Mouse (Mus musculus) heart, embryonic 16.5 days (tissue): Measurements from ENCODE around the gene Krtap6-1. TPM values are rescaled to one million over a fixed set of nuclear protein-coding genes. Genes with fewer than 3 reads are reported as not detected.
"Not testable (repeated sequence)": the region's sequence is repeated elsewhere in the genome, so short reads cannot be mapped to it uniquely, and the experiment has no call there.

ENCODE experiments used
- ATAC-seq: fragments of 200-750 bp; cut with Nextera tagmentation; replicated peaks from 2 replicates; pipeline ENCODE4 v1.8.0; 2017; ENCODE audit warnings: moderate number of reproducible peaks; ENCODE audit not compliant: insufficient read depth, low FRiP score; ENCODE audit errors: extremely low read depth
- H3K27ac ChIP-seq: fragments of 300-500 bp; sonication (generic); 2 replicates; pipeline ENCODE4 v1.5.1; 2014; ENCODE audit warnings: mild to moderate bottlenecking, low read length, control low read depth, moderate library complexity
- H3K27me3 ChIP-seq: fragments of 300-500 bp; sonication (generic); 2 replicates; pipeline ENCODE4 v1.6.1; 2014; ENCODE audit warnings: low read length, mixed read lengths; ENCODE audit not compliant: control insufficient read depth, insufficient read depth
- H3K36me3 ChIP-seq: fragments of 300-500 bp; sonication (generic); 2 replicates; pipeline ENCODE4 v1.6.1; 2014; ENCODE audit not compliant: control insufficient read depth, insufficient read depth
- H3K4me1 ChIP-seq: fragments of 300-500 bp; sonication (generic); 2 replicates; pipeline ENCODE4 v1.6.1; 2014; ENCODE audit warnings: low read length, mixed read lengths; ENCODE audit not compliant: control insufficient read depth, insufficient read depth
- H3K4me2 ChIP-seq: fragments of 300-500 bp; sonication (generic); 2 replicates; pipeline ENCODE4 v1.6.1; 2014; ENCODE audit warnings: low read depth, mild to moderate bottlenecking, control low read depth, low read length
- H3K4me3 ChIP-seq: fragments of 300-500 bp; sonication (generic); 2 replicates; pipeline ENCODE4 v1.5.1; 2014; ENCODE audit warnings: mild to moderate bottlenecking, control low read depth, low read length
- H3K9ac ChIP-seq: fragments of 300-500 bp; sonication (generic); 2 replicates; pipeline ENCODE4 v1.6.1; 2014; ENCODE audit warnings: low read length, control low read depth
- H3K9me3 ChIP-seq: fragments of 300-500 bp; sonication (generic); replicated peaks from 2 replicates; pipeline ENCODE4 v1.6.1; 2016; ENCODE audit warnings: low read length; ENCODE audit not compliant: control insufficient read depth
- WGBS: fragments of 180-500 bp; shearing (Covaris S2); extraction: QIAGEN DNeasy Blood & Tissue Kit; methylation state at CpG from one replicate; pipeline ENCODE4 v1.1.7; 2014; 5-methylcytosine and 5-hydroxymethylcytosine counted together
- polyA plus RNA-seq: library from polyadenylated mRNA; unstranded; fragments of >200 nt; fragmentation: Nextera tagmentation; extraction: Ambion mirVana; gene quantifications from 2 replicates; pipeline ENCODE4 v1.2.1, GENCODE M21; 2015

The Krtap6-1 gene
- not detected in 2 replicates for polyA plus RNA-seq

GRCm38 (mm10) chr16:89031399-89031798 is at the start of gene Krtap6-1:
Krtap6-1 (plus strand) TSS chr16:89031699.
- H3K4me1 ChIP-seq, H3K36me3 ChIP-seq, H3K27me3 ChIP-seq, H3K4me2 ChIP-seq, H3K9ac ChIP-seq, ATAC-seq, H3K4me3 ChIP-seq, H3K9me3 ChIP-seq, H3K27ac ChIP-seq: not testable (repeated sequence)
- WGBS: 81% methylated on average over 3 of the region's 3 CpGs

- H3K36me3 ChIP-seq: no peaks in the 10 kb centered on the region
- WGBS: 75% methylated on average over 5 of the region's 5 CpGs
- H3K27me3 ChIP-seq: no peaks in the 10 kb centered on the region
- no peaks in the 10 kb centered on the region for H3K4me1 ChIP-seq
- no peak for ATAC-seq
- H3K4me2 ChIP-seq: no peak within 1 kb of the TSS
- no peak within 1 kb of the TSS for H3K9ac ChIP-seq
- no peak within 1 kb of the TSS for H3K4me3 ChIP-seq
- H3K9me3 ChIP-seq: peaks cover 2% of the 10 kb centered on the region; the same call in 1 of the 2 replicates
- H3K27ac ChIP-seq: no peak within 1 kb of the TSS
These were observed 20.8 kb upstream of the Krtap6-1 start, which contains the start of gene Krtap22-2 for GRCm38 (mm10) chr16:89010659-89011058. Krtap22-2 (minus strand) TSS chr16:89010759.

GRCm38 (mm10) chr16:89013973-89014372 is 17.5 kb upstream of the Krtap6-1 start:
- peaks cover 2% of the 10 kb centered on the region; the same call in 1 of the 2 replicates for H3K9me3 ChIP-seq
- no peak overlapping the region for H3K4me3 ChIP-seq
- no peak overlapping the region for H3K9ac ChIP-seq
- H3K4me1 ChIP-seq: no peaks in the 10 kb centered on the region
- 91% methylated on average over 3 of the region's 3 CpGs for WGBS
- H3K36me3 ChIP-seq: no peaks in the 10 kb centered on the region
- H3K4me2 ChIP-seq: no peak overlapping the region
- H3K27ac ChIP-seq: no peak overlapping the region
- H3K27me3 ChIP-seq: no peaks in the 10 kb centered on the region
- ATAC-seq: no peak

- H3K9me3 ChIP-seq, H3K36me3 ChIP-seq, H3K9ac ChIP-seq, H3K4me2 ChIP-seq, H3K4me1 ChIP-seq, ATAC-seq, H3K27me3 ChIP-seq, H3K27ac ChIP-seq, H3K4me3 ChIP-seq: not testable (repeated sequence)
- 66% methylated on average over 1 of the region's 3 CpGs for WGBS
These were observed 16.5 kb upstream of the Krtap6-1 start, which contains the start of gene Gm10229 for GRCm38 (mm10) chr16:89014984-89015383. Gm10229 (plus strand) TSS chr16:89015284.

- H3K9me3 ChIP-seq, H3K4me3 ChIP-seq, H3K27me3 ChIP-seq, ATAC-seq, H3K27ac ChIP-seq, H3K4me2 ChIP-seq, H3K4me1 ChIP-seq, H3K9ac ChIP-seq, H3K36me3 ChIP-seq: not testable (repeated sequence)
- 77% methylated on average over 2 of the region's 4 CpGs for WGBS
These were observed 9.9 kb downstream of the Krtap6-1 start, which contains the start of gene Gm10228 for GRCm38 (mm10) chr16:89041372-89041771. Gm10228 (minus strand) TSS chr16:89041472.

- no peak within 1 kb of the TSS for H3K9ac ChIP-seq
- H3K36me3 ChIP-seq: no peaks in the 10 kb centered on the region
- ATAC-seq: no peak
- no peaks in the 10 kb centered on the region for H3K27me3 ChIP-seq
- no peaks in the 10 kb centered on the region for H3K9me3 ChIP-seq
- H3K4me2 ChIP-seq: no peak within 1 kb of the TSS
- no peaks in the 10 kb centered on the region for H3K4me1 ChIP-seq
- H3K27ac ChIP-seq: no peak within 1 kb of the TSS
- WGBS: 74% methylated on average over 3 of the region's 3 CpGs
- no peak within 1 kb of the TSS for H3K4me3 ChIP-seq
These were observed 16.3 kb downstream of the Krtap6-1 start, which contains the start of gene Krtap6-5 for GRCm38 (mm10) chr16:89047783-89048182. Krtap6-5 (minus strand) TSS chr16:89047883.

- not testable (repeated sequence) for H3K36me3 ChIP-seq, H3K27me3 ChIP-seq, H3K4me1 ChIP-seq, H3K9ac ChIP-seq, H3K9me3 ChIP-seq, H3K27ac ChIP-seq, H3K4me3 ChIP-seq, ATAC-seq, H3K4me2 ChIP-seq
- no CpG with 5 or more reads among the region's 2 CpGs for WGBS
These were observed 32.4 kb downstream of the Krtap6-1 start, which contains the start of gene 1110025L11Rik for GRCm38 (mm10) chr16:89063902-89064301. 1110025L11Rik (minus strand) TSS chr16:89064002.

- WGBS: 53% methylated on average over 2 of the region's 2 CpGs
- not testable (repeated sequence) for H3K4me2 ChIP-seq, H3K4me3 ChIP-seq, H3K27me3 ChIP-seq, H3K27ac ChIP-seq, ATAC-seq, H3K36me3 ChIP-seq, H3K4me1 ChIP-seq, H3K9me3 ChIP-seq, H3K9ac ChIP-seq
These were observed 39.5 kb downstream of the Krtap6-1 start for GRCm38 (mm10) chr16:89071041-89071440.
